Mouse (Mus musculus) heart, postnatal 0 days (tissue): Measurements from ENCODE around the gene Upb1. TPM values are rescaled to one million over a fixed set of nuclear protein-coding genes. Genes with fewer than 3 reads are reported as not detected.
A peak's percentile ranks its signal among the peaks of the same experiment; 100 is the strongest.
"Not testable (repeated sequence)": the region's sequence is repeated elsewhere in the genome, so short reads cannot be mapped to it uniquely, and the experiment has no call there.

Source experiments
- ATAC-seq: fragments of 200-750 bp; cut with Nextera tagmentation; 2 replicates; pipeline ENCODE4 v1.8.0; 2017; ENCODE audit warnings: low read depth, moderate number of reproducible peaks, moderate library complexity; ENCODE audit not compliant: insufficient read depth
- DNase-seq: peaks from one replicate; pipeline ENCODE4 v3.0.0-alpha.2; 2016; ENCODE audit warnings: low spot score
- H3K27ac ChIP-seq: fragments of 300-500 bp; sonication (generic); 2 replicates; pipeline ENCODE4 v1.5.1; 2014; ENCODE audit warnings: low read depth, mild to moderate bottlenecking
- H3K27me3 ChIP-seq: fragments of 300-500 bp; sonication (generic); 2 replicates; pipeline ENCODE4 v1.6.1; 2014; ENCODE audit warnings: low read length, mixed read lengths; ENCODE audit not compliant: control insufficient read depth, insufficient read depth
- H3K36me3 ChIP-seq: fragments of 300-500 bp; sonication (generic); replicated peaks from 2 replicates; pipeline ENCODE4 v1.6.1; 2014; ENCODE audit warnings: low read length, mixed read lengths; ENCODE audit not compliant: control insufficient read depth, insufficient read depth
- H3K4me1 ChIP-seq: fragments of 300-500 bp; sonication (generic); 2 replicates; pipeline ENCODE4 v1.6.1; 2014; ENCODE audit warnings: antibody characterized with exemption; ENCODE audit not compliant: control insufficient read depth, insufficient read depth
- H3K4me2 ChIP-seq: fragments of 300-500 bp; sonication (generic); 2 replicates; pipeline ENCODE4 v1.6.1; 2014; ENCODE audit warnings: low read depth, mild to moderate bottlenecking, low read length, moderate library complexity
- H3K4me3 ChIP-seq: fragments of 300-500 bp; sonication (generic); 2 replicates; pipeline ENCODE4 v1.5.1; 2014; ENCODE audit warnings: low read depth, low read length
- H3K9ac ChIP-seq: fragments of 300-500 bp; sonication (generic); replicated peaks from 2 replicates; pipeline ENCODE4 v1.6.1; 2014; ENCODE audit warnings: low read depth, low read length, mixed read lengths
- H3K9me3 ChIP-seq: fragments of 300-500 bp; sonication (generic); replicated peaks from 2 replicates; pipeline ENCODE4 v1.6.1; 2016; ENCODE audit warnings: low read length; ENCODE audit not compliant: control insufficient read depth
- CTCF ChIP-seq: IDR thresholded peaks from 2 replicates; pipeline ENCODE4 v1.5.1; 2016; ENCODE audit warnings: antibody characterized with exemption, control low read depth, low read depth
- EP300 ChIP-seq: IDR thresholded peaks from 2 replicates; pipeline ENCODE4 v1.6.1; 2016; ENCODE audit warnings: antibody characterized with exemption, low read depth
- WGBS: fragments of 180-500 bp; shearing (Covaris S2); extraction: QIAGEN DNeasy Blood & Tissue Kit; methylation state at CpG from one replicate; pipeline ENCODE4 v1.1.7; 2014; 5-methylcytosine and 5-hydroxymethylcytosine counted together
- polyA plus RNA-seq: library from polyadenylated mRNA; unstranded; fragments of >200 nt; fragmentation: Nextera tagmentation; extraction: Ambion mirVana; gene quantifications from 2 replicates; pipeline ENCODE4 v1.2.1, GENCODE M21; 2015
- total RNA-seq: library from RNA; depleted of rRNA; stranded (reverse); fragments of >200 nt; gene quantifications from 2 replicates; pipeline ENCODE4 v1.2.3, GENCODE M21; 2014; ENCODE audit warnings: low replicate concordance

The Upb1 gene
- total and polyA plus RNA-seq, 2 experiments from 2014 or later: 1.1 TPM; not detected in 1

GRCm38 (mm10) chr10:75457852-75458251 is 56.9 kb downstream of the Upb1 start:
- H3K27me3 ChIP-seq: no peaks in the 10 kb centered on the region
- ATAC-seq: no peak
- DNase-seq: no peak
- 67% methylated on average over 1 of the region's 1 CpGs for WGBS
- H3K4me1 ChIP-seq: peaks cover 11% of the 10 kb centered on the region
- H3K4me2 ChIP-seq: no peak overlapping the region
- TF ChIP-seq EP300: no peak
- no peak for TF ChIP-seq CTCF
- no peak overlapping the region for H3K4me3 ChIP-seq
- H3K27ac ChIP-seq: no peak overlapping the region
- no peaks in the 10 kb centered on the region for H3K36me3 ChIP-seq
- no peak overlapping the region for H3K9ac ChIP-seq
- H3K9me3 ChIP-seq: no peaks in the 10 kb centered on the region

- no peak overlapping the region for H3K4me2 ChIP-seq
- no peak overlapping the region for H3K4me3 ChIP-seq
- no peak for TF ChIP-seq CTCF
- TF ChIP-seq EP300: no peak
- no peaks in the 10 kb centered on the region for H3K27me3 ChIP-seq
- H3K4me1 ChIP-seq: peaks cover 11% of the 10 kb centered on the region
- no peak overlapping the region for H3K9ac ChIP-seq
- ATAC-seq (no peak), DNase-seq (peak; percentile 3)
- no peak overlapping the region for H3K27ac ChIP-seq
- no peaks in the 10 kb centered on the region for H3K9me3 ChIP-seq
- H3K36me3 ChIP-seq: no peaks in the 10 kb centered on the region
- 74% methylated on average over 4 of the region's 4 CpGs for WGBS
Observed at GRCm38 (mm10) chr10:75458329-75458728, 57.4 kb downstream of the Upb1 start.

- Histone ChIP-seq H3K9ac (no peak overlapping the region), H3K4me3 (no peak overlapping the region), H3K4me1 (peaks cover 10% of the 10 kb centered on the region), H3K9me3 (no peaks in the 10 kb centered on the region), H3K27ac (no peak overlapping the region), H3K27me3 (no peaks in the 10 kb centered on the region), H3K36me3 (no peaks in the 10 kb centered on the region), H3K4me2 (no peak overlapping the region)
- ATAC-seq: no peak
- DNase-seq: no peak
- TF ChIP-seq CTCF (no peak), EP300 (no peak)
- WGBS: 81% methylated on average over 3 of the region's 3 CpGs
Observed at GRCm38 (mm10) chr10:75462728-75463127, 61.8 kb downstream of the Upb1 start.

- TF ChIP-seq CTCF: no peak
- no peak for TF ChIP-seq EP300
- ATAC-seq: peak; percentile 27; the same call in 1 of the 2 replicates
- Histone ChIP-seq H3K27me3 (no peaks in the 10 kb centered on the region), H3K9me3 (no peaks in the 10 kb centered on the region), H3K36me3 (no peaks in the 10 kb centered on the region), H3K4me2 (no peak overlapping the region), H3K27ac (peak overlapping the region; percentile 76), H3K4me3 (no peak overlapping the region), H3K4me1 (peaks cover 10% of the 10 kb centered on the region), H3K9ac (no peak overlapping the region)
- 17% methylated on average over 6 of the region's 6 CpGs for WGBS
- no peak for DNase-seq
Observed at GRCm38 (mm10) chr10:75465781-75466550, 65.1 kb downstream of the Upb1 start.

GRCm38 (mm10) chr10:75473411-75473810 is 72.5 kb downstream of the Upb1 start:
- no peak for DNase-seq
- WGBS: 73% methylated on average over 8 of the region's 8 CpGs
- Histone ChIP-seq H3K27me3 (no peaks in the 10 kb centered on the region), H3K9me3 (no peaks in the 10 kb centered on the region), H3K27ac (no peak overlapping the region), H3K4me1 (no peaks in the 10 kb centered on the region), H3K36me3 (no peaks in the 10 kb centered on the region), H3K9ac (no peak overlapping the region), H3K4me2 (no peak overlapping the region), H3K4me3 (no peak overlapping the region)
- TF ChIP-seq CTCF (no peak), EP300 (no peak)
- no peak for ATAC-seq

GRCm38 (mm10) chr10:75474571-75474970 is 73.7 kb downstream of the Upb1 start:
- ATAC-seq: no peak
- TF ChIP-seq CTCF (no peak), EP300 (no peak)
- H3K9me3 ChIP-seq: no peaks in the 10 kb centered on the region

GRCm38 (mm10) chr10:75475139-75475850 is 74.4 kb downstream of the Upb1 start:
- whole genome bisulfite sequencing: 52% methylated on average over 4 of the region's 6 CpGs
- H3K4me1 ChIP-seq, DNase-seq, H3K4me2 ChIP-seq, H3K4me3 ChIP-seq, H3K27me3 ChIP-seq, H3K9me3 ChIP-seq, H3K27ac ChIP-seq, ATAC-seq, H3K36me3 ChIP-seq, H3K9ac ChIP-seq: not testable (repeated sequence)

More at GRCm38 (mm10) chr10:75474571-75474970, 73.7 kb downstream of the Upb1 start:
- 29% methylated on average over 5 of the region's 5 CpGs for WGBS
- no peak overlapping the region for H3K4me2 ChIP-seq
- no peak overlapping the region for H3K27ac ChIP-seq
- H3K9ac ChIP-seq: no peak overlapping the region
- H3K36me3 ChIP-seq: no peaks in the 10 kb centered on the region
- no peak overlapping the region for H3K4me3 ChIP-seq
- no peaks in the 10 kb centered on the region for H3K4me1 ChIP-seq
- H3K27me3 ChIP-seq: no peaks in the 10 kb centered on the region
- DNase-seq: no peak
